Mouse (Mus musculus) CH12.LX (cell line): Measurements from ENCODE around the gene Sv2b. TPM values are rescaled to one million over a fixed set of nuclear protein-coding genes. Genes with fewer than 3 reads are reported as not detected.

Experiments
- DNase-seq: peaks from one replicate; pipeline ENCODE4 v3.0.0-alpha.2; 2013; ENCODE audit errors: extremely low read depth
- H3K27ac ChIP-seq: 2 replicates; pipeline ENCODE4 v1.5.1; 2012; ENCODE audit warnings: low read depth, mild to moderate bottlenecking, control low read depth, moderate library complexity; ENCODE audit not compliant: insufficient read depth
- H3K27me3 ChIP-seq: replicated peaks from 2 replicates; pipeline ENCODE3; 2012; ENCODE audit warnings: inconsistent platforms
- H3K36me3 ChIP-seq, 2 experiments: replicated peaks in 1 of 2; 2 replicates each; pipeline versions ENCODE3 to v1.6.1; 2012; ENCODE audit warnings: inconsistent platforms in 1 of 2, low read length in 1 of 2, mild to moderate bottlenecking in 1 of 2, mixed read lengths in 1 of 2, moderate library complexity in 1 of 2; ENCODE audit not compliant: control insufficient read depth in 1 of 2, insufficient read depth in 1 of 2
- H3K4me1 ChIP-seq, 2 experiments: 2 replicates each; pipeline ENCODE4 v1.6.1; 2012; ENCODE audit warnings: inconsistent platforms in 1 of 2, moderate library complexity in 1 of 2; ENCODE audit not compliant: insufficient read depth in 2 of 2, control insufficient read depth in 1 of 2
- H3K4me2 ChIP-seq: 2 replicates; pipeline ENCODE4 v1.6.1; 2012; ENCODE audit warnings: low read depth, mild to moderate bottlenecking, control low read depth; ENCODE audit not compliant: poor library complexity, insufficient read depth, severe bottlenecking
- H3K4me3 ChIP-seq, 3 experiments: fragments of 150-350 bp in 1 of 3; sonication (generic) in 1 of 3; replicated peaks in 1 of 3; 2 replicates each; pipeline versions ENCODE3 to v1.5.1; 2011 to 2012; ENCODE audit warnings: low read depth in 2 of 3, low read length in 2 of 3, mild to moderate bottlenecking in 2 of 3, moderate library complexity in 2 of 3, control low read depth in 1 of 3, improper control_type of control experiment in 1 of 3, inconsistent platforms in 1 of 3, mixed read lengths in 1 of 3; ENCODE audit not compliant: poor library complexity in 1 of 3
- H3K79me2 ChIP-seq: replicated peaks from 2 replicates; pipeline ENCODE4 v1.6.1; 2012; ENCODE audit warnings: mild to moderate bottlenecking, moderate library complexity; ENCODE audit not compliant: control insufficient read depth, poor library complexity, insufficient read depth, severe bottlenecking; ENCODE audit errors: extremely low read depth
- H3K9ac ChIP-seq: 2 replicates; pipeline ENCODE4 v1.6.1; 2012; ENCODE audit warnings: low read depth, mild to moderate bottlenecking, control low read depth, moderate library complexity; ENCODE audit not compliant: insufficient read depth
- H3K9me3 ChIP-seq: replicated peaks from 2 replicates; pipeline ENCODE3; 2012; ENCODE audit warnings: low read length, inconsistent platforms, mixed read lengths
- BHLHE40 ChIP-seq: IDR thresholded peaks from 2 replicates; pipeline ENCODE4 v1.6.1; 2011; ENCODE audit warnings: mild to moderate bottlenecking, low read depth, low read length, improper control_type of control experiment
- CHD2 ChIP-seq: IDR thresholded peaks from 2 replicates; pipeline ENCODE4 v1.6.1; 2011; ENCODE audit warnings: low read length, improper control_type of control experiment
- CTCF ChIP-seq, 2 experiments: IDR thresholded peaks in 1 of 2; conservative IDR thresholded peaks in 1 of 2; 2 replicates each; pipeline ENCODE4 v1.5.1; 2011 to 2012; ENCODE audit warnings: low read depth in 2 of 2, low read length in 2 of 2, improper control_type of control experiment in 1 of 2, inconsistent platforms in 1 of 2, mild to moderate bottlenecking in 1 of 2, moderate library complexity in 1 of 2
- E2F4 ChIP-seq: IDR thresholded peaks from 2 replicates; pipeline ENCODE4 v1.6.1; 2011; ENCODE audit warnings: low read depth, low read length, improper control_type of control experiment; ENCODE audit not compliant: insufficient replicate concordance
- EP300 ChIP-seq: IDR thresholded peaks from 2 replicates; pipeline ENCODE4 v1.6.1; 2011; ENCODE audit warnings: low read length, improper control_type of control experiment
- GABPA ChIP-seq: IDR thresholded peaks from 2 replicates; pipeline ENCODE4 v1.6.1; 2012; ENCODE audit warnings: low read depth, low read length, improper control_type of control experiment, inconsistent platforms; ENCODE audit not compliant: insufficient replicate concordance
- HCFC1 ChIP-seq: IDR thresholded peaks from 2 replicates; pipeline ENCODE4 v1.6.1; 2012; ENCODE audit warnings: low read depth, mild to moderate bottlenecking, inconsistent platforms, low read length, improper control_type of control experiment
- JUN ChIP-seq: IDR thresholded peaks from 2 replicates; pipeline ENCODE4 v1.6.1; 2011; ENCODE audit warnings: low read depth, mild to moderate bottlenecking, low read length, improper control_type of control experiment, moderate library complexity; ENCODE audit not compliant: insufficient read depth
- MAFK ChIP-seq: IDR thresholded peaks from 2 replicates; pipeline ENCODE4 v1.6.1; 2011; ENCODE audit warnings: low read length, improper control_type of control experiment; ENCODE audit not compliant: insufficient replicate concordance
- MAX ChIP-seq: IDR thresholded peaks from 2 replicates; pipeline ENCODE4 v1.6.1; 2011; ENCODE audit warnings: low read length, improper control_type of control experiment
- MAZ ChIP-seq: IDR thresholded peaks from 2 replicates; pipeline ENCODE4 v1.6.1; 2012; ENCODE audit warnings: low read depth, mild to moderate bottlenecking, inconsistent platforms, low read length, improper control_type of control experiment, moderate library complexity
- NRF1 ChIP-seq: IDR thresholded peaks from 2 replicates; pipeline ENCODE4 v1.6.1; 2014; ENCODE audit warnings: low read depth, mild to moderate bottlenecking, inconsistent platforms, low read length, improper control_type of control experiment, moderate library complexity
- POLR2A ChIP-seq: IDR thresholded peaks from 2 replicates; pipeline ENCODE4 v1.6.1; 2011; ENCODE audit warnings: low read depth, mild to moderate bottlenecking, improper control_type of control experiment, low read length
- POLR2AphosphoS2 ChIP-seq: IDR thresholded peaks from 2 replicates; pipeline ENCODE4 v1.6.1; 2011; ENCODE audit warnings: low read depth, low read length, improper control_type of control experiment
- RAD21 ChIP-seq: IDR thresholded peaks from 2 replicates; pipeline ENCODE4 v1.6.1; 2011; ENCODE audit warnings: low read depth, mild to moderate bottlenecking, low read length, improper control_type of control experiment, moderate library complexity
- RCOR1 ChIP-seq: conservative IDR thresholded peaks from 2 replicates; pipeline ENCODE4 v1.6.1; 2012; ENCODE audit warnings: low read depth, mild to moderate bottlenecking, inconsistent platforms, low read length, improper control_type of control experiment
- SIN3A ChIP-seq: IDR thresholded peaks from 2 replicates; pipeline ENCODE4 v1.6.1; 2012; ENCODE audit warnings: low read length, improper control_type of control experiment, inconsistent platforms
- SMC3 ChIP-seq: IDR thresholded peaks from 2 replicates; pipeline ENCODE4 v1.6.1; 2011; ENCODE audit warnings: low read depth, low read length, improper control_type of control experiment
- TBP ChIP-seq: conservative IDR thresholded peaks from 2 replicates; pipeline ENCODE4 v1.6.1; 2011; ENCODE audit warnings: low read depth, low read length, improper control_type of control experiment
- USF2 ChIP-seq: conservative IDR thresholded peaks from 2 replicates; pipeline ENCODE4 v1.6.1; 2011; ENCODE audit warnings: low read depth, low read length, improper control_type of control experiment
- ZC3H11A ChIP-seq: IDR thresholded peaks from 2 replicates; pipeline ENCODE4 v1.6.1; 2012; ENCODE audit warnings: low read depth, mild to moderate bottlenecking, inconsistent platforms, low read length, improper control_type of control experiment
- ZKSCAN1 ChIP-seq: IDR thresholded peaks from 2 replicates; pipeline ENCODE4 v1.6.1; 2012; ENCODE audit warnings: low read depth, inconsistent platforms, low read length, improper control_type of control experiment, borderline replicate concordance
- ZMIZ1 ChIP-seq: IDR thresholded peaks from 2 replicates; pipeline ENCODE4 v1.6.1; 2012; ENCODE audit warnings: low read depth, mild to moderate bottlenecking, inconsistent platforms, low read length, improper control_type of control experiment
- ZNF384 ChIP-seq: IDR thresholded peaks from 2 replicates; pipeline ENCODE4 v1.6.1; 2012; ENCODE audit warnings: low read depth, low read length, improper control_type of control experiment, inconsistent platforms
- dilution Hi-C: fragments of 300-500 bp; cut with MboI; formaldehyde crosslinking; loops from 2 replicates; pipeline ENCODE4 v1.14.3; 2020; ENCODE audit warnings: low sequenced_read_pairs; ENCODE audit not compliant: extremely low pct_unique_long_range_greater_than_20kb, extremely low pct_ligation_motif_present
- in situ Hi-C: fragments of 300-500 bp; cut with MboI; formaldehyde crosslinking; loops from 3 replicates; pipeline ENCODE4 v1.14.3; 2019; ENCODE audit warnings: low sequenced_read_pairs, low pct_ligation_motif_present, low pct_unique_long_range_greater_than_20kb, mixed read lengths
- polyA plus RNA-seq: library from polyadenylated mRNA; unstranded; fragments of >175 nt; gene quantifications from 2 replicates; pipeline ENCODE4 v1.2.1, GENCODE M21; 2012; ENCODE audit warnings: low read depth; ENCODE audit not compliant: insufficient read length
- total RNA-seq, 2 experiments: library from RNA; depleted of rRNA; stranded (reverse); fragments of 300-350 nt in 1 of 2; fragments of >200 nt in 1 of 2; gene quantifications; 2 replicates each; pipeline ENCODE4 v1.2.3; 2012 to 2014

Sv2b gene
- total RNA-seq (2012; rRNA removed), result not detected in 2 replicates
- total RNA-seq (2014; rRNA removed), result not detected in 2 replicates
- 0.04 TPM in 1 of 2 replicates, not detected in the other for polyA plus RNA-seq

- no peak within 1 kb of the TSS for H3K27ac ChIP-seq
- dilution Hi-C loops, result no loop called here
- no peaks in the 10 kb centered on the region for H3K27me3 ChIP-seq
- no peak within 1 kb of the TSS for H3K9ac ChIP-seq
- no peak for DNase-seq
- H3K9me3 ChIP-seq, result no peaks in the 10 kb centered on the region
- in situ Hi-C loops, result no loop called here
- H3K4me1 ChIP-seq, result no peaks in the 10 kb centered on the region
- H3K4me3 ChIP-seq, result no peak within 1 kb of the TSS
- TF ChIP-seq ZNF384, result peak; percentile 54; the same call in 1 of the 2 replicates
- no peak for TF ChIP-seq TBP
- TF ChIP-seq CTCF (conservative IDR thresholded peaks at IDR 0.05 in 1 of 2, IDR thresholded peaks at IDR 0.05 in 1 of 2; ENCODE audit: low read depth in 2 of 2, low read length in 2 of 2), result peak in 1 of 2 experiments; percentile 29; a peak in 2 of 4 replicates
- no peak for TF ChIP-seq JUN
- H3K4me2 ChIP-seq, result peak within 1 kb of the TSS; percentile 9
- H3K79me2 ChIP-seq, result no peaks in the 10 kb centered on the region
- H3K36me3 ChIP-seq, result no peaks in the 10 kb centered on the region
These were observed at the start of gene Sv2b for GRCm38 (mm10) chr7:75308457-75309312. Sv2b (minus strand) TSS chr7:75309262.

- TF ChIP-seq NRF1 (no peak), ZMIZ1 (no peak), EP300 (no peak)
- Histone ChIP-seq H3K27ac (no peak overlapping the region), H3K4me3 (no peak overlapping the region), H3K9me3 (no peaks in the 10 kb centered on the region), H3K79me2 (no peaks in the 10 kb centered on the region), H3K4me2 (no peak overlapping the region), H3K9ac (no peak overlapping the region), H3K36me3 (no peaks in the 10 kb centered on the region), H3K27me3 (no peaks in the 10 kb centered on the region), H3K4me1 (peaks cover 5 to 6% of the 10 kb centered on the region in 2 experiments; a peak in 3 of 4 replicates)
- no peak for DNase-seq
- in situ Hi-C loops (no loop called here), dilution Hi-C loops (no loop called here)
These were observed 49.3 kb upstream of the Sv2b start for GRCm38 (mm10) chr7:75358284-75358851.

- Histone ChIP-seq H3K4me1 (no peaks in the 10 kb centered on the region), H3K4me3 (no peak overlapping the region), H3K79me2 (no peaks in the 10 kb centered on the region), H3K9ac (no peak overlapping the region), H3K27me3 (no peaks in the 10 kb centered on the region), H3K9me3 (no peaks in the 10 kb centered on the region), H3K36me3 (no peaks in the 10 kb centered on the region), H3K4me2 (no peak overlapping the region), H3K27ac (no peak overlapping the region)
- in situ Hi-C loops (no loop called here), dilution Hi-C loops (no loop called here)
- no peak for DNase-seq
- TF ChIP-seq SIN3A, result no peak
- no peak for TF ChIP-seq POLR2AphosphoS2
- TF ChIP-seq SMC3, result no peak
- no peak for TF ChIP-seq MAFK
- TF ChIP-seq JUN, result no peak
- TF ChIP-seq MAX, result no peak
- TF ChIP-seq ZKSCAN1, result no peak
- TF ChIP-seq BHLHE40, result no peak
- no peak for TF ChIP-seq GABPA
- TF ChIP-seq USF2, result no peak
- TF ChIP-seq CHD2, result no peak
- TF ChIP-seq POLR2A, result no peak
- TF ChIP-seq EP300, result no peak
- no peak for TF ChIP-seq ZNF384
- no peak for TF ChIP-seq RCOR1
- no peak for TF ChIP-seq E2F4
- no peak for TF ChIP-seq HCFC1
- TF ChIP-seq RAD21, result no peak
- TF ChIP-seq MAZ, result no peak
- TF ChIP-seq ZC3H11A, result no peak
These were observed 46.5 kb upstream of the Sv2b start for GRCm38 (mm10) chr7:75355521-75355920.
